Mouse (Mus musculus): Measurements from ENCODE around the gene Trpm7.

DNA sequence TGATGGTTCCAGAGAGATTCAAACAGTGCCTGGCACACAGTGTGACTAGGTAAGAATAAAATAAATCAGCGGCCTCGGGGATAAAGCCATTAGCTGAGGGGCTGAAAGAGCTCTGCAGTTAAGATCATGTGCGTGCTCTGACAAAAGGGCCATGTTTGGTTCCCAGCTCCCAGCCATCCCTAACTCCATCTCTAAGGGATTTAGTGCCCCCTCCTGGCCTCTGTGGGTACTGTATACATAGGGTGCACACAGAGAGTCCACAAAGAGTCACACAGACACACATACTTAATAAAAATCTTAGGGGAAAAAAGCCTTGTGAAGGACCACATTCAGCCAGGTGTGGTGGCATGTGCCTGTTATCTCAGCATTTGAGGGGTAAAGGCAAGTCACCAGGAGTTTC is 108.4 kb downstream of the Trpm7 start:
- TF ChIP-seq POLR2A (IDR thresholded peaks at IDR 0.05; ENCODE audit: control insufficient read depth, extremely low read depth, insufficient read depth, low read length, poor library complexity): no peak
- TF ChIP-seq CTCF (IDR thresholded peaks at IDR 0.05; ENCODE audit: borderline replicate concordance, control insufficient read depth, extremely low read depth, insufficient read depth, low read length, poor library complexity): no peak

Measured in thymus, adult 2 months (tissue).